Mouse (Mus musculus): ENCODE results near the gene Nmt2. TPM values are rescaled to one million over a fixed set of nuclear protein-coding genes. Genes with fewer than 3 reads are reported as not detected.

Gene Nmt2
- polyA plus RNA-seq (2014; fragmentation: Illumina TruSeq; extraction: RNeasy Lipid Tissue Mini Kit (QIAGEN cat#74804); ENCODE audit: low replicate concordance) = 24.8 TPM

DNA sequence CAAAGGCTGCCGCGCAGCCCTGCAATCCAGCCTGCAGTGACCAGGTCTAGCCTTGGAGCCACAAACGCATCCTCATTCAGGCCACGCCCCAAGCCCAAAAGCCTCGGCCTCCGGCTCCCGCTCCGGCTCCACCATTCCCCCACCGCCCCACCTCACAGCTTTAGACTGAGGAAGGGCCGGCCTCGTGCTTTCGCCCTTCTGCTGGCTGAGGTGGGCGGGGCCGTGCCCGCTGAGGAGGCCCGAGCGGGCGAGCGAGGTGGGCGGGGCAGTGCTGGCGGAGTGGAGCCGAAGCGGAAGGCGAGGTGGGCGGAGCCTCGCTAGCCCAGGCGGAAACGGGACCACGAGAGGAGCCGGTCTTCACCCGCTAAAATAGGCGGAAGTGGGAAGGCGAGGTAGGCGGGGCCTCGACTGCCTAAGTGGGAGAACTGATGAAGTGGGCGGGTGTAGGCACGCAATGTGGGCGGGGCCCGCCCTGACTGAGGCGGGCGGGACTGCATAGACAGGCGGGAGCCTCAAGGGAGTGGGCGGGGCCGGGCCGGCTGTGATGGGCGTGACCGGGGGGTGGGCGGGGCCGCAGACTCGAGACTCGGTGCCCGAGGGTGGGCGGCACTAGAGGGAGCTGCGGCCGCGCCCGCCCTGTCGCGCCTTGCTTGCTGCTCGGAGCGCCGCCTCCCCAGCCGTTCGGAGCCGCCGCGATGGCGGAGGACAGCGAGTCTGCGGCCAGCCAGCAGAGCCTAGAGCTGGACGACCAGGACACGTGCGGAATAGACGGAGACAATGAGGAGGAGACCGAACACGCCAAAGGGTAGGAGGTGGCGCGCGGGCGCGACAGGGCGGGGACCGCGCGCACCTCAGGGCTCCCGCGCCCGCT is at the start of gene Nmt2:
Gene Nmt2 (plus strand): TSS at position 611 of the 871 bp plus-strand sequence.

DNA sequence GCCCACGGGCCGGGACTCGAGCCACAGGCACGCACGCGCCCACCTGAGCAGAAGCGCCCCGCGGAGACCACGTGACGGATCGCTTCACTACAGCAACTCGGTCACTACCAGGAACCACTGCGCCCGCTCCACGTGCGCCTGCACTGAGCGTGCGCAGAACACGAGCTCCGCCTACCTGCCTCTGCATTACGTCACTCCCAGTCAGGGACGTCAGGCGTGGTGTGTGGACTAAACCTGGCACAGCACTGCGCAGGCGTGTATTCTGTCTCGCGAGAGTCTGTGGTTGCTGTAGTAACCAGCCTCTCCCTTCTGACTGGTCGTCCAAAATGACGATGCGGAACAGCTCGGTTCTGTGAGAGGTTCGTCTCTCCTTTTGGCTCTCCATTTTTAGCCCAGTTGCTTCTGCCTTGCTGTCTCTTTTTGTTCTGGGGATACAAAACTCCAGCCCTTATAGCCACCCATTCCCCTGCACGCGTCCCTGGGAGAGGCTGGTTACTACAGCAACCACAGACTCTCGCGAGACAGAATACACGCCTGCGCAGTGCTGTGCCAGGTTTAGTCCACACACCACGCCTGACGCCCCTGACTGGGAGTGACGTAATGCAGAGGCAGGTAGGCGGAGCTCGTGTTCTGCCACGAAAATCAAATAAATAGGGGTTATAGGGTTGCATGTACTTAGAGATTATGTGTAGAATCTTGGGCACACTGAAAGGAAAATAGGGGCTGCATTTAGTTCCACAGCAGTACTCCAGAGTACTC is 48.7 kb downstream of the Nmt2 start, which contains the start of gene Rpp38:
Gene Rpp38 (minus strand): TSS at position 160 of the 759 bp plus-strand sequence.

DNA sequence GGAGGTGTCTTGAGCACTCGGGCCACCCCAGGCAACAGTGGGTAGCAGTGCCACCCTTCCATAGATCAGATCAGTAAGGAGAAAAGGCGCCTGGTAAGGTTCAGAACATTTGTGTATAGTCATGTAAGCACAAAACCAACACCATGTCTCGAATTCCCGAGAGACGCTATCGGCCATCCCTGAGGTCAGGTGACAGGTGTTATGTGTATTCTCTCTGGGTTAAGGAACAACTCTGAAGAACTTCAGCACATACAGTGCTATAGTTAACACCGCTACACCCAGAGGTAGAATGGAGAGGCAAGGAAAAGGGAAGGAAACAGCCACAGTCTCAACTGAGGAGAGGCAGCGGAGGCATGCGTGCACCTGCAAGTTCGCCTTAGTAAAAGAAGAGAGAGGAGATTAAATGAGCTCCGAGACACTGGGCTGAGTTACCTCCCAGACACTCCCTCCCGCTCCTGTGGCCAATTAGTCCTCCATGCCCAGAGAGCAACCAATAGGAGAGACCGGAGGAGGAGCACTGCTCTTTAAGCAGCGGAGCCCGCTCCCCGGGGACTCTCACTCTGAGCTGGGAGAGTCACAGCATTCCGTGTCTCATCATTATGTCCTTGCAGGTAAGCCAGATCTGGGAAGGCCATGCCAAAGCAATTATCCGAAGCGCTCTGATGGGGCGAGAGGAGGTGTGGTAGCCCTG is 51.7 kb downstream of the Nmt2 start, which contains the start of gene Acbd7:
Gene Acbd7 (plus strand): TSS at position 558 of the 691 bp plus-strand sequence.

Other genes starting within 250 kb of the Nmt2 start
- 8.1 TPM for gene Fam171a1, start 170.0 kb upstream of the Nmt2 start, polyA plus RNA-seq (2014; fragmentation: Illumina TruSeq; extraction: RNeasy Lipid Tissue Mini Kit (QIAGEN cat#74804); ENCODE audit: low replicate concordance)
- gene Rpp38, start 48.4 kb downstream of the Nmt2 start, polyA plus RNA-seq (2014; fragmentation: Illumina TruSeq; extraction: RNeasy Lipid Tissue Mini Kit (QIAGEN cat#74804); ENCODE audit: low replicate concordance) = 10.9 TPM
- not detected for gene Acbd7, start 52.0 kb downstream of the Nmt2 start, polyA plus RNA-seq (2014; fragmentation: Illumina TruSeq; extraction: RNeasy Lipid Tissue Mini Kit (QIAGEN cat#74804); ENCODE audit: low replicate concordance)
- not detected for gene Olah, start 113.0 kb downstream of the Nmt2 start, polyA plus RNA-seq (2014; fragmentation: Illumina TruSeq; extraction: RNeasy Lipid Tissue Mini Kit (QIAGEN cat#74804); ENCODE audit: low replicate concordance)
- gene Meig1, start 138.4 kb downstream of the Nmt2 start, polyA plus RNA-seq (2014; fragmentation: Illumina TruSeq; extraction: RNeasy Lipid Tissue Mini Kit (QIAGEN cat#74804); ENCODE audit: low replicate concordance) = not detected
- 14.0 TPM for gene Dclre1c, start 139.9 kb downstream of the Nmt2 start, polyA plus RNA-seq (2014; fragmentation: Illumina TruSeq; extraction: RNeasy Lipid Tissue Mini Kit (QIAGEN cat#74804); ENCODE audit: low replicate concordance)
- gene Suv39h2, start 190.8 kb downstream of the Nmt2 start, polyA plus RNA-seq (2014; fragmentation: Illumina TruSeq; extraction: RNeasy Lipid Tissue Mini Kit (QIAGEN cat#74804); ENCODE audit: low replicate concordance) = 6.9 TPM
- 1.8 TPM for gene Gm45902, start 228.6 kb downstream of the Nmt2 start, polyA plus RNA-seq (2014; fragmentation: Illumina TruSeq; extraction: RNeasy Lipid Tissue Mini Kit (QIAGEN cat#74804); ENCODE audit: low replicate concordance)
- gene Hspa14, start 228.6 kb downstream of the Nmt2 start, polyA plus RNA-seq (2014; fragmentation: Illumina TruSeq; extraction: RNeasy Lipid Tissue Mini Kit (QIAGEN cat#74804); ENCODE audit: low replicate concordance) = 47.7 TPM
- 0.82 TPM for gene Cdnf, start 228.8 kb downstream of the Nmt2 start, polyA plus RNA-seq (2014; fragmentation: Illumina TruSeq; extraction: RNeasy Lipid Tissue Mini Kit (QIAGEN cat#74804); ENCODE audit: low replicate concordance)

Data from small intestine, adult 10 weeks (tissue).